Mouse (Mus musculus): Measurements from ENCODE around the gene Pak4. TPM values are rescaled to one million over a fixed set of nuclear protein-coding genes. Genes with fewer than 3 reads are reported as not detected.
"Not testable (repeated sequence)": the region's sequence is repeated elsewhere in the genome, so short reads cannot be mapped to it uniquely, and the experiment has no call there.

Gene Pak4
- polyA plus RNA-seq, 1 experiment from 2014 or later, result 32.7 TPM

GRCm38 (mm10) chr7:28544051-28544601 lies 53.9 kb downstream of the Pak4 start:
- 10% methylated on average over 25 of the region's 27 CpGs for WGBS
- H3K27me3 ChIP-seq (replicated peaks), result peaks cover 64% of the 10 kb centered on the region
- no peaks in the 10 kb centered on the region for H3K36me3 ChIP-seq
- no peak overlapping the region for H3K27ac ChIP-seq (ENCODE audit: poor library complexity, severe bottlenecking)
- peak overlapping the region; percentile 24 for H3K4me3 ChIP-seq
- H3K4me1 ChIP-seq (replicated peaks), result peaks cover 18% of the 10 kb centered on the region
- ATAC-seq (ENCODE audit: insufficient number of reproducible peaks, low FRiP score), result 0 out of 2 replicates have a peak, but pooled peaks have one; percentile 9
- H3K4me2 ChIP-seq, result peak overlapping the region; percentile 61
- no peaks in the 10 kb centered on the region for H3K9me3 ChIP-seq (replicated peaks)
- H3K9ac ChIP-seq, result peak overlapping the region; percentile 28; the same call in 1 of the 2 replicates

- no peak within 1 kb of the TSS for H3K4me3 ChIP-seq
- ATAC-seq (ENCODE audit: insufficient number of reproducible peaks, low FRiP score), result no peak
Observed at GRCm38 (mm10) chr7:28540526-28540925, 57.5 kb downstream of the Pak4 start, which contains the start of gene Sycn. Sycn (plus strand) TSS chr7:28540885.

GRCm38 (mm10) chr7:28538886-28539285 lies 59.1 kb downstream of the Pak4 start:
- not testable (repeated sequence) for H3K4me1 ChIP-seq (replicated peaks); H3K9me3 ChIP-seq (replicated peaks); H3K36me3 ChIP-seq; H3K4me2 ChIP-seq; ATAC-seq (ENCODE audit: insufficient number of reproducible peaks, low FRiP score); H3K27ac ChIP-seq (ENCODE audit: poor library complexity, severe bottlenecking); H3K4me3 ChIP-seq; H3K9ac ChIP-seq
- peaks cover 21% of the 10 kb centered on the region for H3K27me3 ChIP-seq (replicated peaks)
- WGBS, result 87% methylated on average over 6 of the region's 6 CpGs

More at GRCm38 (mm10) chr7:28540526-28540925, 57.5 kb downstream of the Pak4 start, which contains the start of gene Sycn:
- Histone ChIP-seq H3K36me3 (no peaks in the 10 kb centered on the region), H3K9me3 (replicated peaks) (no peaks in the 10 kb centered on the region), H3K27ac (ENCODE audit: poor library complexity, severe bottlenecking) (no peak within 1 kb of the TSS), H3K4me2 (no peak within 1 kb of the TSS), H3K9ac (no peak within 1 kb of the TSS), H3K4me1 (replicated peaks) (peaks cover 12% of the 10 kb centered on the region), H3K27me3 (replicated peaks) (peaks cover 32% of the 10 kb centered on the region)
- WGBS, result 56% methylated on average over 4 of the region's 4 CpGs

- 0 out of 2 replicates have a peak, but pooled peaks cover 3% of the 10 kb centered on the region for H3K4me1 ChIP-seq (replicated peaks)
- H3K9me3 ChIP-seq (replicated peaks), result no peaks in the 10 kb centered on the region
- no peaks in the 10 kb centered on the region for H3K36me3 ChIP-seq
- H3K4me2 ChIP-seq, result no peak overlapping the region
- H3K4me3 ChIP-seq, result no peak overlapping the region
- ATAC-seq (ENCODE audit: insufficient number of reproducible peaks, low FRiP score), result no peak
- WGBS, result 74% methylated on average over 8 of the region's 8 CpGs
- 0 out of 2 replicates have a peak, but pooled peaks cover 4% of the 10 kb centered on the region for H3K27me3 ChIP-seq (replicated peaks)
- no peak overlapping the region for H3K9ac ChIP-seq
- H3K27ac ChIP-seq (ENCODE audit: poor library complexity, severe bottlenecking), result no peak overlapping the region
Observed at GRCm38 (mm10) chr7:28532005-28532404, 66.0 kb downstream of the Pak4 start.

GRCm38 (mm10) chr7:28527922-28528719 lies 69.9 kb downstream of the Pak4 start:
- no peaks in the 10 kb centered on the region for H3K27me3 ChIP-seq (replicated peaks)
- H3K36me3 ChIP-seq, result no peaks in the 10 kb centered on the region
- H3K4me2 ChIP-seq, result no peak overlapping the region
- no peak overlapping the region for H3K27ac ChIP-seq (ENCODE audit: poor library complexity, severe bottlenecking)
- 7% methylated on average over 19 of the region's 19 CpGs for WGBS
- no peaks in the 10 kb centered on the region for H3K4me1 ChIP-seq (replicated peaks)
- no peak overlapping the region for H3K9ac ChIP-seq
- no peaks in the 10 kb centered on the region for H3K9me3 ChIP-seq (replicated peaks)
- H3K4me3 ChIP-seq, result no peak overlapping the region
- peak; percentile 57; the same call in 1 of the 2 replicates for ATAC-seq (ENCODE audit: insufficient number of reproducible peaks, low FRiP score)

- H3K4me3 ChIP-seq; H3K36me3 ChIP-seq; ATAC-seq (ENCODE audit: insufficient number of reproducible peaks, low FRiP score); H3K9me3 ChIP-seq (replicated peaks); H3K27me3 ChIP-seq (replicated peaks); H3K9ac ChIP-seq; H3K27ac ChIP-seq (ENCODE audit: poor library complexity, severe bottlenecking); H3K4me2 ChIP-seq; H3K4me1 ChIP-seq (replicated peaks): not testable (repeated sequence)
- 61% methylated on average over 5 of the region's 6 CpGs for WGBS
Observed at GRCm38 (mm10) chr7:28522536-28522935, 75.4 kb downstream of the Pak4 start, which contains the start of gene Ifnl3. Ifnl3 (plus strand) TSS chr7:28522836.

- Histone ChIP-seq H3K36me3 (no peaks in the 10 kb centered on the region), H3K27ac (ENCODE audit: poor library complexity, severe bottlenecking) (no peak overlapping the region), H3K4me3 (no peak overlapping the region), H3K27me3 (replicated peaks) (0 out of 2 replicates have a peak, but pooled peaks cover 4% of the 10 kb centered on the region), H3K9ac (no peak overlapping the region), H3K4me2 (no peak overlapping the region), H3K9me3 (replicated peaks) (no peaks in the 10 kb centered on the region), H3K4me1 (replicated peaks) (no peaks in the 10 kb centered on the region)
- WGBS, result 65% methylated on average over 8 of the region's 8 CpGs
- no peak for ATAC-seq (ENCODE audit: insufficient number of reproducible peaks, low FRiP score)
Observed at GRCm38 (mm10) chr7:28511441-28511840, 86.5 kb downstream of the Pak4 start.

- H3K4me2 ChIP-seq; H3K36me3 ChIP-seq; H3K9me3 ChIP-seq (replicated peaks); H3K4me1 ChIP-seq (replicated peaks); ATAC-seq (ENCODE audit: insufficient number of reproducible peaks, low FRiP score); H3K9ac ChIP-seq; H3K4me3 ChIP-seq; H3K27ac ChIP-seq (ENCODE audit: poor library complexity, severe bottlenecking); H3K27me3 ChIP-seq (replicated peaks): not testable (repeated sequence)
- WGBS, result 54% methylated on average over 8 of the region's 8 CpGs
Observed at GRCm38 (mm10) chr7:28510405-28510974, 87.5 kb downstream of the Pak4 start, which contains the start of gene Ifnl2. Ifnl2 (minus strand) TSS chr7:28510455.

GRCm38 (mm10) chr7:28509121-28509520 lies 88.9 kb downstream of the Pak4 start:
- 56% methylated on average over 2 of the region's 2 CpGs for WGBS
- H3K27ac ChIP-seq (ENCODE audit: poor library complexity, severe bottlenecking); H3K36me3 ChIP-seq; H3K4me1 ChIP-seq (replicated peaks); H3K9ac ChIP-seq; H3K27me3 ChIP-seq (replicated peaks); H3K4me2 ChIP-seq; H3K4me3 ChIP-seq; H3K9me3 ChIP-seq (replicated peaks): not testable (repeated sequence)
- ATAC-seq (ENCODE audit: insufficient number of reproducible peaks, low FRiP score), result peak; percentile 36; the same call in 1 of the 2 replicates
